Mouse (Mus musculus): Measurements from ENCODE around the gene Rfx8. TPM values are rescaled to one million over a fixed set of nuclear protein-coding genes. Genes with fewer than 3 reads are reported as not detected.

The Rfx8 gene
- total RNA-seq, 2 experiments from 2014 or later = 0.34 TPM; not detected in 1

DNA sequence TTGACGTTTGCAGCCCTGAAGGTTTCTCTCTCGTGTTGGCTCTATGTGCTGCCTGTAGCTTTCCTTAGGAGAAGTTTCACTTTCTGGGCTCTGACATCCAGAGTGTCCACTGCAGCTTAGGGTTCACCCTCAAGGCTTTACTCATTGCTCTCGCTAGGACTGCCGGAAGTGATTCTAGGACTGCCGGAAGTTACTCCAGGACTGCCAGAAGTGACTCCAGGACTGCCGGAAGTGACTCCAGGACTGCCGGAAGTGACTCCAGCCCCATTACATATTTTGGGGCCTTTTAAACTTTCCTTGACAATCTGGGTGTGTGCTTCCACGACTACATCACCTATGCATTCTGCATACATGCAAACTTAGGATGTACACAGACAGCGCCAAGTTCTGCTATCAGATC lies 92.2 kb downstream of the Rfx8 start:
- no peak for TF ChIP-seq CTCF (IDR thresholded peaks at IDR 0.05)
- no peak overlapping the region for H3K27ac ChIP-seq
- DNase-seq (ENCODE audit: extremely low spot score in 1 of 2, low spot score in 2 of 2) = no peak
- no peak overlapping the region for H3K4me3 ChIP-seq
- intact Hi-C loops (cut with DNase I) = no loop called here

- H3K4me3 ChIP-seq = no peak overlapping the region
- no peak for TF ChIP-seq CTCF (IDR thresholded peaks at IDR 0.05)
- DNase-seq (ENCODE audit: extremely low spot score in 1 of 2, low spot score in 2 of 2) = no peak
- intact Hi-C loops (cut with DNase I) = no loop called here
- H3K27ac ChIP-seq = no peak overlapping the region
Observed at GRCm38 (mm10) chr1:39625491-39625890, 95.3 kb downstream of the Rfx8 start.

DNA sequence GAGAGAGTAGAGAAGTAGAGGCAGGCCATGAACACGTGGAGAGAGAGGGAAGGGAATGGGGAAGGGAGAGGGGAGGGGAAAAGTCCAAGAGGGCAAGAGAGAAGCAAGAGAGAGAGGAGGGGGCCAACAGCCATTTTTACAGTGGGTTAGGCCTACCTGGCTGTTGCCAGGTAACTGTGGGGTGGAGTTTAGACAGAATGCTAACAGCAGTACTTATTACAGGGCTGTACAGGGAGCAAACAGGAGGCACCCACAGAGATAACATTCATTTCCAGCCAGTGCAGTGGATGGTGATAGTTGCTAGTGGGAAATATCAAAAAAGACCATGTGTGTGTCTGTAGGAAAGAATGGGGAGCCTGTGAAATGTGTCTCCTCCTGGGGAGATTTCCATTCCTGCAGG lies 97.1 kb downstream of the Rfx8 start:
- Histone ChIP-seq H3K27ac (no peak overlapping the region), H3K4me3 (no peak overlapping the region)
- no peak for TF ChIP-seq CTCF (IDR thresholded peaks at IDR 0.05)
- intact Hi-C loops (cut with DNase I) = no loop called here
- no peak for DNase-seq (ENCODE audit: extremely low spot score in 1 of 2, low spot score in 2 of 2)

DNA sequence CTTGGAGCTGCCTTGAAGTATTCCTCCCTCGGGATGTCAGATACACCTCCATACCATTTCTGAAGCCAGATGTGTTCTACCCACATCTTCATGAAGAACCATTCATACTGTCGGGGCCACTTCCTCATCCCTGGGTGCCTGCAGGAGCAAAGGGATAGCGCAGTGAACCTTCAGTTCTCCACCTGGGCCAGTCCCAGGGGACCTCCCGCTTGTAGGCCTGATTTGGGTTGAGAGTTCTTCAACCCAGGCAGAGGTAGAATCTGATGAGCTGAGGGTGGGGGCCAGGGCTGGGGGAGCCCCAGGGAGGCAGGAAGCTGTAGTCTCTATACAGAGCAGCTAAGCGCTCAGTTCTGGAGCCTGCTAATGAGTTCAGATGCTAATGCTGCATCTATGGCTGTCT lies 97.7 kb downstream of the Rfx8 start:
- H3K27ac ChIP-seq = no peak overlapping the region
- intact Hi-C loops (cut with DNase I) = no loop called here
- no peak for TF ChIP-seq CTCF (IDR thresholded peaks at IDR 0.05)
- H3K4me3 ChIP-seq = no peak overlapping the region
- no peak for DNase-seq (ENCODE audit: extremely low spot score in 1 of 2, low spot score in 2 of 2)

- TF ChIP-seq CTCF (IDR thresholded peaks at IDR 0.05) = no peak
- no peak for DNase-seq (ENCODE audit: extremely low spot score in 1 of 2, low spot score in 2 of 2)
- H3K4me3 ChIP-seq = no peak overlapping the region
- intact Hi-C loops (cut with DNase I) = no loop called here
- H3K27ac ChIP-seq = no peak overlapping the region
Observed at GRCm38 (mm10) chr1:39618524-39618923, 102.3 kb downstream of the Rfx8 start.

- Histone ChIP-seq H3K27ac (no peak overlapping the region), H3K4me3 (no peak overlapping the region)
- intact Hi-C loops (cut with DNase I) = loop anchor here (1.0 kb wide), 1 partner anchor 35 kb away; no protein-coding TSS in a partner anchor
- no peak for TF ChIP-seq CTCF (IDR thresholded peaks at IDR 0.05)
- no peak for DNase-seq (ENCODE audit: extremely low spot score in 1 of 2, low spot score in 2 of 2)
Observed at GRCm38 (mm10) chr1:39615526-39615925, 105.3 kb downstream of the Rfx8 start.

Other genes with a start within 250 kb of the Rfx8 start
- gene Tbc1d8, start 242.2 kb downstream of the Rfx8 start, total RNA-seq (2021) = 10 to 100 TPM; 18.3 to 20.2 TPM
- gene Cnot11, start 186.0 kb downstream of the Rfx8 start, total RNA-seq (2021) = 10 to 100 TPM; 22.8 to 26.4 TPM
- gene Rnf149, start 143.6 kb downstream of the Rfx8 start, total RNA-seq (2021) = 10 to 100 TPM; 30.8 to 30.9 TPM
- 10 to 100 TPM; 81.1 to 90.6 TPM for gene Creg2, start 69.5 kb downstream of the Rfx8 start, total RNA-seq (2021)
- not detected for gene Gm3646, start 84.3 kb upstream of the Rfx8 start, total RNA-seq (2021)
- gene Map4k4, start 179.9 kb upstream of the Rfx8 start, total RNA-seq (2021) = 100 to 1,000 TPM in 1 of 2 experiments, 10 to 100 TPM in 1; 98.8 to 114 TPM

Measured in left cerebral cortex, adult 2 months (tissue).